Mouse (Mus musculus) stomach, embryonic 14.5 days (tissue): ENCODE measurements around the gene Kifap3. TPM values are rescaled to one million over a fixed set of nuclear protein-coding genes. Genes with fewer than 3 reads are reported as not detected.
A peak's percentile ranks its signal among the peaks of the same experiment; 100 is the strongest.

Experiments used
- ATAC-seq: fragments of 200-750 bp; cut with Nextera tagmentation; 2 replicates; pipeline ENCODE4 v1.8.0; 2017; ENCODE audit warnings: low read depth, moderate TSS enrichment; ENCODE audit not compliant: insufficient number of reproducible peaks, insufficient read depth, low FRiP score
- H3K27ac ChIP-seq: fragments of 300-500 bp; sonication (generic); 2 replicates; pipeline ENCODE4 v1.5.1; 2014; ENCODE audit warnings: mild to moderate bottlenecking, low read length, moderate library complexity, mixed read lengths
- H3K27me3 ChIP-seq: fragments of 300-500 bp; sonication (generic); 2 replicates; pipeline ENCODE4 v1.6.1; 2014; ENCODE audit warnings: low read length, control low read depth, mixed read lengths; ENCODE audit not compliant: control insufficient read depth, insufficient read depth
- H3K36me3 ChIP-seq: fragments of 300-500 bp; sonication (generic); 2 replicates; pipeline ENCODE4 v1.6.1; 2014; ENCODE audit warnings: mild to moderate bottlenecking, control low read depth, low read length, moderate library complexity, mixed read lengths; ENCODE audit not compliant: control insufficient read depth, insufficient read depth
- H3K4me1 ChIP-seq: fragments of 300-500 bp; sonication (generic); 2 replicates; pipeline ENCODE4 v1.6.1; 2014; ENCODE audit warnings: low read length, control low read depth, mixed read lengths; ENCODE audit not compliant: control insufficient read depth, insufficient read depth
- H3K4me2 ChIP-seq: fragments of 300-500 bp; sonication (generic); replicated peaks from 2 replicates; pipeline ENCODE4 v1.6.1; 2014; ENCODE audit warnings: low read depth, low read length, control low read depth
- H3K4me3 ChIP-seq: fragments of 300-500 bp; sonication (generic); 2 replicates; pipeline ENCODE4 v1.5.1; 2014; ENCODE audit warnings: low read depth, low read length, control low read depth
- H3K9ac ChIP-seq: fragments of 300-500 bp; sonication (generic); replicated peaks from 2 replicates; pipeline ENCODE4 v1.6.1; 2014; ENCODE audit warnings: low read depth, mild to moderate bottlenecking, control low read depth, low read length, moderate library complexity, mixed read lengths
- H3K9me3 ChIP-seq: fragments of 300-500 bp; sonication (generic); 2 replicates; pipeline ENCODE4 v1.6.1; 2016; ENCODE audit warnings: low read depth, low read length, control low read depth; ENCODE audit not compliant: control insufficient read depth
- WGBS: fragments of 180-500 bp; shearing (Covaris S2); extraction: QIAGEN DNeasy Blood & Tissue Kit; methylation state at CpG from one replicate; pipeline ENCODE4 v1.1.7; 2014; 5-methylcytosine and 5-hydroxymethylcytosine counted together
- polyA plus RNA-seq: library from polyadenylated mRNA; unstranded; fragments of >200 nt; fragmentation: Nextera tagmentation; extraction: Ambion mirVana; gene quantifications from 2 replicates; pipeline ENCODE4 v1.2.1, GENCODE M21; 2014

Gene Kifap3
- polyA plus RNA-seq, 1 experiment from 2014 or later: 49.6 TPM

- H3K27me3 ChIP-seq: no peaks in the 10 kb centered on the region
- no peak overlapping the region for H3K4me3 ChIP-seq
- no peaks in the 10 kb centered on the region for H3K9me3 ChIP-seq
- no peaks in the 10 kb centered on the region for H3K36me3 ChIP-seq
- 24% methylated on average over 4 of the region's 4 CpGs for WGBS
- H3K4me2 ChIP-seq: no peak overlapping the region
- no peak overlapping the region for H3K27ac ChIP-seq
- no peak overlapping the region for H3K9ac ChIP-seq
- ATAC-seq: no peak
- H3K4me1 ChIP-seq: 0 out of 2 replicates have a peak, but pooled peaks cover 7% of the 10 kb centered on the region
Measured at GRCm38 (mm10) chr1:163907007-163907811, 127.8 kb downstream of the Kifap3 start.

DNA sequence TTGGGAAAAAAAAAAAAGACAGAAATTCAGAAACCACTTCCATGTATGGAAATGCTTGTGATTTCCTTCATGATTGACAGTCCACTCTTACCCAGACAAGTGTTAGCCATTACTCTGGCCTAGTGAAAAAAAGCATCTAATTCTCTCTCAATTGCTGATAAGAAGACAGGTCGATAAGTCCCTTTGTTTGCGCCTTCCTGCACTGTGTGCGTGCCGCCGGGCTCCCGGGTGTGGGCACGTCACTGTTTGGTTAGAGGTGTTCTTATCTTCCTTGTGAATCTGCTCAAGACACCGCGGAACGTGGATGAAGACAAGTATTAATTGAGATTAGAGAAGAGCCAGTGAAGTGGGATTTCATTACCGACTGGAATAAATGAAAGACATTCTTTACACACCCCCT is 129.0 kb downstream of the Kifap3 start:
- Histone ChIP-seq H3K4me1 (0 out of 2 replicates have a peak, but pooled peaks cover 7% of the 10 kb centered on the region), H3K27me3 (no peaks in the 10 kb centered on the region), H3K9ac (no peak overlapping the region), H3K27ac (no peak overlapping the region), H3K4me2 (no peak overlapping the region), H3K9me3 (no peaks in the 10 kb centered on the region), H3K36me3 (no peaks in the 10 kb centered on the region), H3K4me3 (no peak overlapping the region)
- ATAC-seq: no peak
- 27% methylated on average over 11 of the region's 11 CpGs for WGBS

GRCm38 (mm10) chr1:163910343-163910742 is 131.0 kb downstream of the Kifap3 start:
- H3K4me1 ChIP-seq: 0 out of 2 replicates have a peak, but pooled peaks cover 7% of the 10 kb centered on the region
- H3K4me2 ChIP-seq: no peak overlapping the region
- 3% methylated on average over 2 of the region's 2 CpGs for WGBS
- ATAC-seq: no peak
- H3K4me3 ChIP-seq: no peak overlapping the region
- no peaks in the 10 kb centered on the region for H3K36me3 ChIP-seq
- H3K9me3 ChIP-seq: no peaks in the 10 kb centered on the region
- no peak overlapping the region for H3K9ac ChIP-seq
- H3K27ac ChIP-seq: no peak overlapping the region
- no peaks in the 10 kb centered on the region for H3K27me3 ChIP-seq

GRCm38 (mm10) chr1:163910785-163911184 is 131.4 kb downstream of the Kifap3 start:
- Histone ChIP-seq H3K4me3 (no peak overlapping the region), H3K27ac (no peak overlapping the region), H3K4me2 (no peak overlapping the region), H3K27me3 (no peaks in the 10 kb centered on the region), H3K36me3 (no peaks in the 10 kb centered on the region), H3K9me3 (no peaks in the 10 kb centered on the region), H3K9ac (no peak overlapping the region), H3K4me1 (0 out of 2 replicates have a peak, but pooled peaks cover 7% of the 10 kb centered on the region)
- no peak for ATAC-seq
- 89% methylated on average over 9 of the region's 9 CpGs for WGBS

GRCm38 (mm10) chr1:163911981-163912380 is 132.6 kb downstream of the Kifap3 start:
- 92% methylated on average over 11 of the region's 11 CpGs for WGBS
- no peak for ATAC-seq

GRCm38 (mm10) chr1:163917349-163918160 is 138.2 kb downstream of the Kifap3 start:
- no peaks in the 10 kb centered on the region for H3K9me3 ChIP-seq
- no peak for ATAC-seq
- no peaks in the 10 kb centered on the region for H3K27me3 ChIP-seq
- H3K36me3 ChIP-seq: no peaks in the 10 kb centered on the region; the same call in 1 of the 2 replicates
- H3K27ac ChIP-seq: no peak overlapping the region
- H3K4me2 ChIP-seq: no peak overlapping the region
- WGBS: 51% methylated on average over 5 of the region's 5 CpGs
- H3K4me1 ChIP-seq: no peaks in the 10 kb centered on the region
- no peak overlapping the region for H3K4me3 ChIP-seq
- no peak overlapping the region for H3K9ac ChIP-seq

More at GRCm38 (mm10) chr1:163911981-163912380, 132.6 kb downstream of the Kifap3 start:
- no peak overlapping the region for H3K9ac ChIP-seq
- H3K36me3 ChIP-seq: no peaks in the 10 kb centered on the region; the same call in 1 of the 2 replicates
- no peak overlapping the region for H3K4me3 ChIP-seq
- H3K4me2 ChIP-seq: no peak overlapping the region
- H3K9me3 ChIP-seq: no peaks in the 10 kb centered on the region
- H3K4me1 ChIP-seq: 0 out of 2 replicates have a peak, but pooled peaks cover 7% of the 10 kb centered on the region
- no peaks in the 10 kb centered on the region for H3K27me3 ChIP-seq
- H3K27ac ChIP-seq: no peak overlapping the region

GRCm38 (mm10) chr1:163924093-163924492 is 144.7 kb downstream of the Kifap3 start:
- no peak overlapping the region for H3K4me2 ChIP-seq
- no peak for ATAC-seq
- 83% methylated on average over 8 of the region's 8 CpGs for WGBS

GRCm38 (mm10) chr1:163928846-163929245 is 149.5 kb downstream of the Kifap3 start, which contains the start of gene Scyl3:
Gene Scyl3 (plus strand): TSS chr1:163929100.
- H3K9ac ChIP-seq: peak within 1 kb of the TSS; percentile 92
- peaks cover 16% of the 10 kb centered on the region; the same call in 1 of the 2 replicates for H3K4me1 ChIP-seq
- H3K27ac ChIP-seq: peak within 1 kb of the TSS; percentile 67
- H3K4me2 ChIP-seq: peak within 1 kb of the TSS; percentile 80
- peak within 1 kb of the TSS; percentile 89 for H3K4me3 ChIP-seq
- 67% methylated on average over 7 of the region's 7 CpGs for WGBS
- H3K36me3 ChIP-seq: peaks cover 5% of the 10 kb centered on the region; the same call in 1 of the 2 replicates
- no peak for ATAC-seq
- no peaks in the 10 kb centered on the region for H3K27me3 ChIP-seq
- H3K9me3 ChIP-seq: no peaks in the 10 kb centered on the region

More at GRCm38 (mm10) chr1:163924093-163924492, 144.7 kb downstream of the Kifap3 start:
- Histone ChIP-seq H3K36me3 (no peaks in the 10 kb centered on the region), H3K4me1 (0 out of 2 replicates have a peak, but pooled peaks cover 2% of the 10 kb centered on the region), H3K9ac (no peak overlapping the region), H3K4me3 (no peak overlapping the region), H3K27me3 (no peaks in the 10 kb centered on the region), H3K27ac (no peak overlapping the region), H3K9me3 (no peaks in the 10 kb centered on the region)
